Mouse (Mus musculus) limb, embryonic 15.5 days (tissue): ENCODE measurements at regions not wholly inside any gene's neighbourhood (a gene's known extent, or its start where the extent isn't known, plus 50 kb on each side); places are given as distances from the start of the nearest gene placed in this dataset.

Experiments used
- ATAC-seq: fragments of 200-750 bp; cut with Nextera tagmentation; 2 replicates; pipeline ENCODE4 v1.8.0; 2017; ENCODE audit warnings: low read depth, moderate TSS enrichment; ENCODE audit not compliant: insufficient number of reproducible peaks, low FRiP score, low TSS enrichment
- H3K27ac ChIP-seq: fragments of 300-500 bp; sonication (generic); 2 replicates; pipeline ENCODE4 v1.5.1; 2015; ENCODE audit warnings: moderate library complexity, mild to moderate bottlenecking, inconsistent platforms
- H3K27me3 ChIP-seq: fragments of 300-500 bp; sonication (generic); 2 replicates; pipeline ENCODE4 v1.6.1; 2015; ENCODE audit warnings: inconsistent platforms
- H3K36me3 ChIP-seq: fragments of 300-500 bp; sonication (generic); 2 replicates; pipeline ENCODE4 v1.6.1; 2015; ENCODE audit warnings: inconsistent platforms
- H3K4me1 ChIP-seq: fragments of 300-500 bp; sonication (generic); 2 replicates; pipeline ENCODE4 v1.6.1; 2015; ENCODE audit warnings: inconsistent platforms
- H3K4me2 ChIP-seq: fragments of 300-500 bp; sonication (generic); 2 replicates; pipeline ENCODE4 v1.6.1; 2015; ENCODE audit warnings: mild to moderate bottlenecking, inconsistent platforms
- H3K4me3 ChIP-seq: fragments of 300-500 bp; sonication (generic); 2 replicates; pipeline ENCODE4 v1.5.1; 2015; ENCODE audit warnings: mild to moderate bottlenecking, inconsistent platforms
- H3K9ac ChIP-seq: fragments of 300-500 bp; sonication (generic); 2 replicates; pipeline ENCODE4 v1.6.1; 2015; ENCODE audit warnings: inconsistent platforms
- H3K9me3 ChIP-seq: fragments of 300-500 bp; sonication (generic); 2 replicates; pipeline ENCODE4 v1.6.1; 2016; ENCODE audit warnings: inconsistent platforms
- WGBS: fragments of 180-500 bp; shearing (Covaris S2); methylation state at CpG from one replicate; pipeline ENCODE4 v1.1.7; 2015; 5-methylcytosine and 5-hydroxymethylcytosine counted together

- H3K9ac ChIP-seq: no peak overlapping the region
- no peak overlapping the region for H3K4me3 ChIP-seq
- no peak overlapping the region for H3K27ac ChIP-seq
- peaks cover 5% of the 10 kb centered on the region; the same call in 1 of the 2 replicates for H3K4me1 ChIP-seq
- no peaks in the 10 kb centered on the region for H3K36me3 ChIP-seq
- H3K4me2 ChIP-seq: no peak overlapping the region
- 96% methylated on average over 1 of the region's 1 CpGs for WGBS
- no peak for ATAC-seq
- H3K27me3 ChIP-seq: no peaks in the 10 kb centered on the region
- no peaks in the 10 kb centered on the region for H3K9me3 ChIP-seq
Measured at GRCm38 (mm10) chr8:34465398-34465797, 353.9 kb upstream of the Gm10131 start.

- Histone ChIP-seq H3K4me1 (peaks cover 5% of the 10 kb centered on the region; the same call in 1 of the 2 replicates), H3K9ac (no peak overlapping the region), H3K36me3 (no peaks in the 10 kb centered on the region), H3K27ac (no peak overlapping the region), H3K27me3 (no peaks in the 10 kb centered on the region), H3K4me2 (no peak overlapping the region), H3K9me3 (no peaks in the 10 kb centered on the region), H3K4me3 (no peak overlapping the region)
- no peak for ATAC-seq
- 71% methylated on average over 5 of the region's 5 CpGs for WGBS
Measured at GRCm38 (mm10) chr8:34462262-34462661, 350.7 kb upstream of the Gm10131 start.

GRCm38 (mm10) chr8:34458300-34458699 lies 346.8 kb upstream of the Gm10131 start:
- Histone ChIP-seq H3K4me2 (no peak overlapping the region), H3K9me3 (no peaks in the 10 kb centered on the region), H3K36me3 (no peaks in the 10 kb centered on the region), H3K27ac (no peak overlapping the region), H3K27me3 (no peaks in the 10 kb centered on the region), H3K4me3 (no peak overlapping the region), H3K9ac (no peak overlapping the region), H3K4me1 (no peaks in the 10 kb centered on the region)
- 87% methylated on average over 8 of the region's 8 CpGs for WGBS
- no peak for ATAC-seq

GRCm38 (mm10) chr8:34456543-34456942 lies 345.0 kb upstream of the Gm10131 start:
- no peak for ATAC-seq
- H3K9ac ChIP-seq: no peak overlapping the region
- no peaks in the 10 kb centered on the region for H3K4me1 ChIP-seq
- WGBS: 79% methylated on average over 3 of the region's 3 CpGs
- H3K9me3 ChIP-seq: no peaks in the 10 kb centered on the region
- H3K4me3 ChIP-seq: no peak overlapping the region
- no peak overlapping the region for H3K4me2 ChIP-seq
- H3K27me3 ChIP-seq: no peaks in the 10 kb centered on the region
- no peaks in the 10 kb centered on the region for H3K36me3 ChIP-seq
- H3K27ac ChIP-seq: no peak overlapping the region

GRCm38 (mm10) chr8:34455376-34455775 lies 343.8 kb upstream of the Gm10131 start:
- H3K4me2 ChIP-seq: no peak overlapping the region

GRCm38 (mm10) chr8:34452811-34453210 lies 341.3 kb upstream of the Gm10131 start:
- no peak for ATAC-seq
- H3K27me3 ChIP-seq: no peaks in the 10 kb centered on the region
- H3K9me3 ChIP-seq: no peaks in the 10 kb centered on the region
- no peaks in the 10 kb centered on the region for H3K36me3 ChIP-seq
- H3K9ac ChIP-seq: no peak overlapping the region
- H3K4me2 ChIP-seq: no peak overlapping the region
- WGBS: 79% methylated on average over 6 of the region's 6 CpGs
- peaks cover 8% of the 10 kb centered on the region for H3K4me1 ChIP-seq
- H3K27ac ChIP-seq: no peak overlapping the region
- no peak overlapping the region for H3K4me3 ChIP-seq

More at GRCm38 (mm10) chr8:34455376-34455775, 343.8 kb upstream of the Gm10131 start:
- Histone ChIP-seq H3K27me3 (no peaks in the 10 kb centered on the region), H3K9me3 (no peaks in the 10 kb centered on the region), H3K27ac (no peak overlapping the region), H3K36me3 (no peaks in the 10 kb centered on the region), H3K9ac (no peak overlapping the region), H3K4me3 (no peak overlapping the region), H3K4me1 (no peaks in the 10 kb centered on the region)
- 81% methylated on average over 14 of the region's 14 CpGs for WGBS
- ATAC-seq: no peak

GRCm38 (mm10) chr8:34451211-34452000 lies 339.9 kb upstream of the Gm10131 start:
- Histone ChIP-seq H3K27ac (no peak overlapping the region), H3K4me1 (peaks cover 8% of the 10 kb centered on the region), H3K27me3 (no peaks in the 10 kb centered on the region), H3K4me3 (no peak overlapping the region), H3K9ac (no peak overlapping the region), H3K36me3 (no peaks in the 10 kb centered on the region), H3K4me2 (no peak overlapping the region), H3K9me3 (no peaks in the 10 kb centered on the region)
- ATAC-seq: no peak
- 44% methylated on average over 6 of the region's 6 CpGs for WGBS

GRCm38 (mm10) chr8:34449391-34450044 lies 338.0 kb upstream of the Gm10131 start:
- WGBS: 75% methylated on average over 11 of the region's 11 CpGs

GRCm38 (mm10) chr8:34447880-34448830 lies 336.6 kb upstream of the Gm10131 start:
- WGBS: 36% methylated on average over 18 of the region's 18 CpGs
- peaks cover 8% of the 10 kb centered on the region for H3K4me1 ChIP-seq

More at GRCm38 (mm10) chr8:34449391-34450044, 338.0 kb upstream of the Gm10131 start:
- H3K4me2 ChIP-seq: no peak overlapping the region
- no peaks in the 10 kb centered on the region for H3K27me3 ChIP-seq
- H3K4me1 ChIP-seq: peaks cover 8% of the 10 kb centered on the region
- no peak for ATAC-seq
- no peak overlapping the region for H3K27ac ChIP-seq
- no peaks in the 10 kb centered on the region for H3K9me3 ChIP-seq
- no peak overlapping the region for H3K4me3 ChIP-seq
- H3K9ac ChIP-seq: no peak overlapping the region
- H3K36me3 ChIP-seq: no peaks in the 10 kb centered on the region

GRCm38 (mm10) chr8:34442688-34443087 lies 331.2 kb upstream of the Gm10131 start:
- 85% methylated on average over 3 of the region's 3 CpGs for WGBS
- Histone ChIP-seq H3K9ac (no peak overlapping the region), H3K4me3 (no peak overlapping the region), H3K4me1 (no peaks in the 10 kb centered on the region), H3K36me3 (no peaks in the 10 kb centered on the region), H3K4me2 (no peak overlapping the region), H3K9me3 (no peaks in the 10 kb centered on the region), H3K27ac (no peak overlapping the region), H3K27me3 (0 out of 2 replicates have a peak, but pooled peaks cover 3% of the 10 kb centered on the region)
- no peak for ATAC-seq

More at GRCm38 (mm10) chr8:34447880-34448830, 336.6 kb upstream of the Gm10131 start:
- Histone ChIP-seq H3K27me3 (no peaks in the 10 kb centered on the region), H3K4me3 (no peak overlapping the region), H3K4me2 (no peak overlapping the region), H3K27ac (no peak overlapping the region), H3K9me3 (no peaks in the 10 kb centered on the region), H3K36me3 (no peaks in the 10 kb centered on the region), H3K9ac (no peak overlapping the region)
- no peak for ATAC-seq

- H3K27me3 ChIP-seq: 0 out of 2 replicates have a peak, but pooled peaks cover 3% of the 10 kb centered on the region
- H3K9ac ChIP-seq: no peak overlapping the region
- no peaks in the 10 kb centered on the region for H3K36me3 ChIP-seq
- no peaks in the 10 kb centered on the region for H3K4me1 ChIP-seq
- no peak overlapping the region for H3K4me2 ChIP-seq
- no peak overlapping the region for H3K27ac ChIP-seq
- no peaks in the 10 kb centered on the region for H3K9me3 ChIP-seq
- WGBS: 77% methylated on average over 3 of the region's 3 CpGs
- no peak for ATAC-seq
- no peak overlapping the region for H3K4me3 ChIP-seq
Measured at GRCm38 (mm10) chr8:34441756-34442155, 330.2 kb upstream of the Gm10131 start.
